Mouse (Mus musculus) activated CD4-positive, CD25-positive, alpha-beta regulatory T cell, adult 9 weeks (primary cell): Measurements from ENCODE around the gene Tmem82. TPM values are rescaled to one million over a fixed set of nuclear protein-coding genes. Genes with fewer than 3 reads are reported as not detected.

Source experiments
- polyA plus RNA-seq: library from polyadenylated mRNA; unstranded; fragments of 100-300 nt; shearing (Covaris generic); gene quantifications from one replicate; pipeline ENCODE4 v1.2.1, GENCODE M21; 2017

The Tmem82 gene
- polyA plus RNA-seq = 0.22 TPM

DNA sequence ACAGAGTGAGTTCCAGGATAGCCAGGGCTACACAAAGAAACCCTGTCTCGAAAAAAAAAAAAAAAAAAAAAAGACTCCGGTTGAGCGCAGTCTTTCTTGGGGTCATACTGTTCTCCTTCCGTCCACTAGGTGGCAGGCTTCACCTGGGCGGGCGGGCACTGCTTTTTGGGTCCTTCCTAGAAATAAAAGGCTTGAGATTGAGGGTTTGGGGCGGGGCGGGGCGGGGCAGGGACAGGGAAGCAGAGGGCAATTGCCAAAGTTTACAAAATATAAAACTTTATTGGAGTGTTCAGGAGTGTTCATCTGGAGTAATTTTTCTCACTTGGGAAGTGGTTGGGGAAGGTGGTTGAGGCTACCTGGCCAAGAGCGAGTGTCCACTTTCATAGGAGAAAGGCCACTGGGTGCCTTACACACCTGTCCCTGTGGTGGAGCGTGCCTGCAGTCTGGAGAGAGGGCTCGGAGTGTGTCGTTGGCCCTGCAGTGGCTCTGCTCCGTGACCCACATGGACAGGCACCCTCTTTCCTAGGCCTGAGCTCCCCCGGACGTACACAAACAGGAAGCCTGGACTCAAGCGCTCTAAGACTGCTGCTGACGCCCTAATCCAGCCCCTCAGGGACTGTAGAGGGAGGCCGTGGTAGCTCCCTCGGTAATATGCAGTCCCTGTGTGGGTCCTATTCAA lies at the start of gene Tmem82:
Tmem82 (minus strand) TSS at position 69 of the 679 bp plus-strand sequence.

DNA sequence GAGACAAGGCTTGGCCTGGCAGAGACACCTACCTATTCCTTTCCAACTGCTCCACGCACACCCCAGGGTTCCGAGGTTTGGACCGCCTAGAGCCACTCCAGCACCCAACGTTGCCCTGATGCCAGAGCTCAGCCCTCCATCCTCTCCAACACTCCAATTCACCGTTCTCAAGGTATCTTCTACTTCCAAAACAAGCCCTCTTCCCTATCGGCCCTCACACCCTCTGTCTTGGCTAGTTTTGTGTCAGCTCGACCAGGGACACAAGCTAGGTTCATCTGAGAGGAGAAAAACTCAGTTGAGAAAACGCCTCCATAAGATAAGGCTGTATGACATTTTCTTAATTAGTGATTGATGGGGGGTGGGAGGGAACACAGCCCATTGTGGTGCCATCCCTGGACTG lies 46.4 kb upstream of the Tmem82 start, which contains the start of gene Plekhm2:
Plekhm2 (minus strand) TSS at position 101 of the 400 bp plus-strand sequence.

DNA sequence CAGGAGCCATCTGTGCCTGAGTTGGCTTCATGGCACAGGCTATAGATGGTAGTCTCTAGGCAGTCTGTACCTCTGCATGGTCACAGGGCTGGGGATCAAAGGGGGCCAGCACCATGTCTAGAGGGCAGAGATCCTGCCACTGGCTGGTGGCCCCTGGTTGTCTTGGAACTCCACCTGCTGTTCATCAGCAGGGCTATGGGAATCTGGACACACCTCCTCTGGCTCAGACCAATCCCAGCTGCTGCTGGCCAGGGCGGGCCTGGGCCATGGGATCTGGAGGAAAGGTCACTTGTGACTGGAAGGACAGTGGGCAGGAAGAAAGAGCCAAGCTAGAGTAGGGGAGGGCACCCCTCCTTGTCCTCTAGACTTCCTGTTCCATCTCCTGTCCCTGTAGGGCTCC lies 5.2 kb upstream of the Tmem82 start, which contains the start of gene Slc25a34:
Slc25a34 (minus strand) TSS at position 156 of the 400 bp plus-strand sequence.

DNA sequence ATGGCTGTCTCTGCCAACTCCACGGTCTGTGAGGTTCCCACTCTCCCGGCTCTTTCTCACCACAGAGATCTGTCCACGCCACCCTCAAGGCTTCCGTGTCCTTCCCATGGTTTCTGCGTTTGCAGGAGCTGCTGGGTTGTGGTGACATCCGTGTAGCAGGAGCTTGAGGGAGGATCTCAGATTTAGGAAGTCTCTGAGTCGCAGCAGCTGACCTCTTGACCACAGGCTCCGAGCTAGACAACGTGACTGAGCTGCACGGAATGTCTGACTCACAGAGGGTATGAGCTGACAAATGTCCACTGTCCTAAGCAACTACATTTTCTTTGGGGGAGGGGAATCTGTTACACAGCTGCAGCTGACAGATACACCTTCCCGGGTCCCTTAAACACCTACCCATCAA lies 12.6 kb downstream of the Tmem82 start, which contains the start of gene Fblim1:
Fblim1 (minus strand) TSS at position 236 of the 400 bp plus-strand sequence.

Other genes starting within 250 kb of the Tmem82 start
- gene Clcnka, start 219.9 kb downstream of the Tmem82 start, polyA plus RNA-seq = not detected
- not detected for gene Clcnkb, start 202.6 kb downstream of the Tmem82 start, polyA plus RNA-seq
- not detected for gene Hspb7, start 197.9 kb downstream of the Tmem82 start, polyA plus RNA-seq
- not detected for gene Srarp, start 182.5 kb downstream of the Tmem82 start, polyA plus RNA-seq
- 43.2 TPM for gene Zbtb17, start 174.0 kb downstream of the Tmem82 start, polyA plus RNA-seq
- gene Spen, start 80.0 kb downstream of the Tmem82 start, polyA plus RNA-seq = 6.4 TPM
- 0.21 TPM for gene Fblim1, start 12.5 kb downstream of the Tmem82 start, polyA plus RNA-seq
- not detected for gene Slc25a34, start 5.2 kb upstream of the Tmem82 start, polyA plus RNA-seq
- gene Plekhm2, start 46.3 kb upstream of the Tmem82 start, polyA plus RNA-seq = 4.9 TPM
- gene Rsc1a1, start 67.0 kb upstream of the Tmem82 start, polyA plus RNA-seq = not detected
- 5.4 TPM for gene Ddi2, start 104.8 kb upstream of the Tmem82 start, polyA plus RNA-seq
- gene Agmat, start 128.0 kb upstream of the Tmem82 start, polyA plus RNA-seq = not detected
- gene Dnajc16, start 172.3 kb upstream of the Tmem82 start, polyA plus RNA-seq = 4.9 TPM
- 20.3 TPM for gene Casp9, start 175.0 kb upstream of the Tmem82 start, polyA plus RNA-seq
- gene Cela2a, start 207.5 kb upstream of the Tmem82 start, polyA plus RNA-seq = not detected
- not detected for gene Ctrc, start 227.7 kb upstream of the Tmem82 start, polyA plus RNA-seq